Mouse (Mus musculus): Measurements from ENCODE around the gene Gm20388.

Gene Gm20388

DNA sequence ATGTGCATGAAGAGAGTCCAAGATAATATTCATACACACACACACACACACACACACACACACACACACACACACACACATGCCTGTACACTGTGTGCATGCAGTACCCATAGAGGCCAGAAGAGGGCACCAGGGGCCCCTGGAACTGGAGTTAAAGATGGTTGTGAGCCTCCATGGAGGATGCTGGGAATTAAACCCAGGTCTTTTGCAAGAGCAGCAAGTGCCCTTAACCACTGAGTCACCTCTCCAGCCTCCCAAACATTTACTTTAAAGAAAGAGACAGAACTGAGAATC lies 787.3 kb downstream of the Gm20388 start:
- DNase-seq (ENCODE audit: low read depth, low spot score): peak; percentile 35

GRCm38 (mm10) chr8:120698426-120698825 lies 787.8 kb downstream of the Gm20388 start:
- DNase-seq (ENCODE audit: low read depth, low spot score): no peak

- DNase-seq (ENCODE audit: low read depth, low spot score): peak; percentile 18
Observed at GRCm38 (mm10) chr8:120699079-120699478, 788.4 kb downstream of the Gm20388 start.

DNA sequence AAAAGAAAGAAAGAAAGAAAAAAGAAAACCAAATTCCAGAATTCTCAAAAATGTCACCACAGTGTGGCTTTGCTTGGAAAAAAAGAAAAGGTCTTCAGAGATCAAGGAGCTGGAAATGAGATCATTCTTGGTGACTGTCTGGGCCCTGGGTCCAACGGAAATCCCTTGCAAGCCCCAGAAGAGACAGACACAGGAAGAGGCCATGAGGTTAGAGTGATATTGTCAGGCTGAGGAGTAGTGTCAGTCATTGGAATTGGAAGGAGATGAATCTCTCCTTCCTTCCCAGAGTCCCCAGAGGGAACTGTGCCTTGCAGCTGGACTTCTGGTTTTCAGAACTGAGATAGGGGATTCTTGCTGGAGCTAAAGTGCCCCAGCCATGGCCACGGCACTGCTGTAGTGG lies 788.9 kb downstream of the Gm20388 start:
- peak; percentile 41 for DNase-seq (ENCODE audit: low read depth, low spot score)

DNA sequence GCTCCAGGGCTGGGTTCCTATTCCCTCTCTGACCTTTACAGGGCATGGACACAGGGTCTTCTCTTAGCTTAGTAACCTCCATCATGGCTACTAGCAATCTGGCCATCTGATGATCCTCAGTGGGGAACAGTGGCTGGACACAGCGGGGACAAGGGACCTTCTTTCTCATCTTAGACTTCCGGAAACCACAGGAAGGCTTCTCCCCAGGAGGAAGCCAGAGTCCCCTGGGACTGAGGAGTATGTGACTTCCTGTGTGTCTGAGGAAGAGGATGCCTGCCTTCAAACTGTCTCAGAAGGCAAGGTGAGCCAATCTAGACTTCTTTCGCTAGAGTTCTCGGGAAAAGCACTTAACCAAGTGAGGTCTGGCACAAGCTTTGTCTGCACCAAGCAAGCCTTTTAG lies 789.4 kb downstream of the Gm20388 start:
- DNase-seq (ENCODE audit: low read depth, low spot score): no peak

DNA sequence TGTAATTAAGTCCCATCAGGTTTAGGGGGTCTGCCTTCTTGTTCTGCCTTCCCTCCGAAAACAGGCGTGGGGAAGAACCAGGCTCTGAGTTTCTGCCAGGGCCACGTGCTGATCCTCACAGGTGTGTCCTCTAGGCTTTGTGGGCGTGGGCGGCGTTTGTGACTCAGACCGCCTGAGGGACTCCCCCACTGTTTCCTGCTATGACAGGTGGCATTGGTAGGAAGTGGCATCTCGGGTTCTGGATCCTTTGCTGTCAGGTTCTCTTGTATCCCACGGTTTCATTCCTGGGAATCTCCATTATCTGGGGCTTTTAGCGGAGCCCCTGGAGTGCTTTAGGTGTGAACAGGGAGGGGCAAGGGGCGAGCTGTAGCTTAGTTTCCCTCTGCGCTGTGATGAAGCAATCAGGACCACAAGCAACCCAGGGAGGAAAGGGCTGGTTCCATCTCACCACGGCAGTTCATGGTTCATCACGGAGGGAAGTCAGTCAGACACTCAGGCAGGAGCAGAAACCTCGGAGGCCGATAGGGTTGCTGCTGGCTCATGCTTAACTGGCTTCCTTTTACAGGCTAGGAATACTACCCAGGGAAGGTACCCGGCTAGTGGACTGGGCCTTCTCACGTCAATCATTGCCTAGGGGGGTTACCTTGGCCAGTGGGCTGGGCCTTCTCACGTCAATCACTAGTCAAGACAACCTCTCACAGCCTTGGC lies 791.3 kb downstream of the Gm20388 start:
- peak; percentile 88 for DNase-seq (ENCODE audit: low read depth, low spot score)

DNA sequence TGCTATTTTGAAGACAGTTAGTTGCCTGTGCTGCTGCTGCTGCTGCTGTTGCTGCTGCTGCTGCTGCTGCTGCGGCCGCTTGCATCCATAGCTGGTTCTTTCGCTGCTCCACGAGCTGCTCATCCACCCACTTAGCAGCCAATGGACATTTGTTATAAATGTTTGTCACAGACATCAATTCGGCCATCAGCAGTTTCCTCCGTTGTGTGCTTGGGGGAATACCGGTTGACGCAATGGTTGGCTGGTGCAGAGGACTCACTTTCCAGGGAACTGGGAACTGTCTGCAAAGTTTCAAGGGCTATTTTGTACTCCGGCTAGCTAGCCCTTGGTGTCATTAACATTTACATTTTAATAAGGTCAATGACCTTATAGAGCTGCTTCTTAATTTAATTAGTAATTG lies 793.6 kb downstream of the Gm20388 start:
- DNase-seq (ENCODE audit: low read depth, low spot score): no peak

DNA sequence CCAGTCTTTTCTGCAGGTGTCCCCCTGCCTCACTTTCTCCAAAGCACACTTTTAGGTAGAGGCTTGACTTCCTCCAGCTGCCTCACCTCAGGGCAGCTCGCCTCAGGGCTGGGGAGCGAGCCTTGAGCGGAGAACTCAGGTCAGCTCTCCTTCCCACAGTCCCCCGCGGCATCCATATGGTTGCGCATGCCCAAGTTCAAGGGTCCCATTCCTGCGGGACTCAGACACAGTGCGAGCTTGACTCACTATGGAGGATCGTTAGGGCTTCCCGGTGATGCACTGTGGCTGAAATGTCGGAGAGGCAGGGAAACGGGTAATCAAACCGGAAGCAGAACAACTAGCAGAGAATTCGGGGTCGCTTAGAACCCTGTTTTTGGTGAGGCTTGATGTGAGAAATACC lies 794.5 kb downstream of the Gm20388 start:
- DNase-seq (ENCODE audit: low read depth, low spot score): no peak

- no peak for DNase-seq (ENCODE audit: low read depth, low spot score)
Observed at GRCm38 (mm10) chr8:120706193-120706592, 795.6 kb downstream of the Gm20388 start.

GRCm38 (mm10) chr8:120709176-120709575 lies 798.5 kb downstream of the Gm20388 start:
- DNase-seq (ENCODE audit: low read depth, low spot score): no peak

DNA sequence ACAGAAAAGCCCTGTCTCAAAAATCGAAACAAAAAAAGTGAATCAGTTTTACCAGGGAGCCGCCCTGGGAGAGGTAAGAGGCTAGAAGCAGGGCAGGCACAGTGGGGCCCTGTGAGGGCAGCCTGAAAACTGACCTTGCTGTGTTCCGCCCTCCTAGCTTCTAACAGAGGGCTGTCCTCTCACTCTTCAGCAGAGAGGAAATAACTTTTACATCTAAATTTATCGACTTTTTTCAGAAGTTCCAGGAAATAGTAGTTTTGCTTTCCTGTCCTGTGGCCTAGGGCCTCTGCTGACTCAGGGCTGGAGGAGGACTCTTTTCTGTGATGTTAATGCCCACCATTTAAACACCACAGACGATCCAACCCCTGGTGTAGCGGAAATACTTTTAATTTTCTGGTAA lies 804.6 kb downstream of the Gm20388 start:
- peak; percentile 50 for DNase-seq (ENCODE audit: low read depth, low spot score)

- DNase-seq (ENCODE audit: low read depth, low spot score): peak; percentile 30
Observed at GRCm38 (mm10) chr8:120715996-120716680, 805.5 kb downstream of the Gm20388 start.

GRCm38 (mm10) chr8:120719586-120720236 lies 809.1 kb downstream of the Gm20388 start:
- DNase-seq (ENCODE audit: low read depth, low spot score): no peak

DNA sequence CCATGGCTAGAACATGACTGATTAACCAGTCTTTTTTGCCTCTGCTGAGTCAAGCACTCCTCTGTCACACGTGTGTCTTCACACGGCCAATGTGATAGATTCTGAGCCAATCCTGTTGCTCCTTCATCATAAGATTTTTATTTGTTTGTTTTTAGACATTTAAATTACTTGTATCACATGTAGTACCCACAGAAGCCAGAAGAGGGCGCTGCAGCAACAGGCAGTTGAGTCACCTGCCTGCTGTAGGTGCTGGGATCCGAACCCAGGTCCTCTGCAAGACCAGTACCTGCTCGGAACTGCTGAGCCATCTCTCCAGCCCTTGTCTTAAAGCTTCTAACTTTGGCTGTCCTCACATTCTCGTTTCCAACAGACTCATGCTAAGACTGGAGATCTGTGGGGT lies 812.4 kb downstream of the Gm20388 start:
- no peak for DNase-seq (ENCODE audit: low read depth, low spot score)

DNA sequence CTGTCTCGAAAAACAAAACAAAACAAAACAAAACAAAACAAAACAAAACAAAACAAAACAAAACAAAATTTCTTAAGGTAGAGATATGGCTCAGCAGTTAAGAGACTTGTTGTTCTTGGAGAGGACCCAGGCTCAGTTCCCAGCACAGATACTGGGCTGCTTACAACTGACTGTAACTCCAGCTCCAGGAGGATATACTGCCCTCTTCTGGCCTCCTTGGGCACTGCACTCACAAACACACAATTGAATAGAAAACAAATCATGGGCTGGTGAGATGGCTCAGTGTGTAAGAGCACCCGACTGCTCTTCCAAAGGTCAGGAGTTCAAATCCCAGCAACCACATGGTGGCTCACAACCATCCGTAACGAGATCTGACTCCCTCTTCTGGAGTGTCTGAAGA lies 813.5 kb downstream of the Gm20388 start:
- peak; percentile 26 for DNase-seq (ENCODE audit: low read depth, low spot score)

- DNase-seq (ENCODE audit: low read depth, low spot score): peak; percentile 38
Observed at GRCm38 (mm10) chr8:120724816-120725575, 814.4 kb downstream of the Gm20388 start.

- DNase-seq (ENCODE audit: low read depth, low spot score): peak; percentile 12
Observed at GRCm38 (mm10) chr8:120725576-120725950, 814.9 kb downstream of the Gm20388 start.

DNA sequence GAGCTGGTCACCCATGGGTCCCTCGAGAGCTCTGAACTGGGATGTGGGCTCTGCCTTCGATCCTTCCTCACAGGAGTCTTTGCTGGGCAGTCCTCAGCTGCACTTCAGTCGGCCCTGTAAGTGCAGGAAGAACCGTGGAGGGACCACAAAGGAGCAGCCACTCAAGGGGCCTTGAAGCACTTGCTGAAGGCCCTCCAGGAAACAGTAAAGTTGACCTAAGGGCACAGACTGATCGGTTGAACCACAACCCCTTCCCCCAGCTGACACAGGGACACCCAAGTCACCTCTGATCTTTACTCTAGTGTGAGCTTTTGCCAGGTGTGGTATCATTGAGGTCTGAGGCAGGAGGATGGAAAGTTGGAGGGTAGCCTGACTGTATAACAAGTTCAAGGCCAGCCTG lies 815.4 kb downstream of the Gm20388 start:
- peak; percentile 15 for DNase-seq (ENCODE audit: low read depth, low spot score)

- DNase-seq (ENCODE audit: low read depth, low spot score): peak; percentile 29
Observed at GRCm38 (mm10) chr8:120728488-120729160, 818.0 kb downstream of the Gm20388 start.

- DNase-seq (ENCODE audit: low read depth, low spot score): no peak
Observed at GRCm38 (mm10) chr8:120731582-120731981, 820.9 kb downstream of the Gm20388 start.

DNA sequence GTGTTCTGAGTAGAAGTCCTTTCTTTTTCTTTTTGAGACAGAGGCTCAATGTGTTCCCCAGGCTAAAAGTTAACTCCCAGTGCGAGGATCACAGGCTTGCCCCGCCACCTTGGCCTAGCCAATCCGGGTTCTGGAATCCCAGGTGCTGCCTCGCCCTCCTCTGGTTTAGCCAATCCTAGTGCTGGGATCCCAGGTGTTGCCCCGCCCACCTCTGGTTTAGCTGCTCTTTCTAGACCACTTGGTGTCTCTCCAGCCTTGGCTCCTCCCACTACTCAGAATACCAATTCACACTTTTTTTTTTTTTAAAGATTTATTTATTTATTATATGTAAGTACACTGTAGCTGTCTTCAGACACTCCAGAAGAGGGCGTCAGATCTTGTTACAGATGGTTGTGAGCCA lies 821.4 kb downstream of the Gm20388 start:
- no peak for DNase-seq (ENCODE audit: low read depth, low spot score)

Data from CD4-positive helper T cell, adult 2 months (primary cell).